ENCODE assay signal across 23 mouse cellular contexts in the genomic region with DNA sequence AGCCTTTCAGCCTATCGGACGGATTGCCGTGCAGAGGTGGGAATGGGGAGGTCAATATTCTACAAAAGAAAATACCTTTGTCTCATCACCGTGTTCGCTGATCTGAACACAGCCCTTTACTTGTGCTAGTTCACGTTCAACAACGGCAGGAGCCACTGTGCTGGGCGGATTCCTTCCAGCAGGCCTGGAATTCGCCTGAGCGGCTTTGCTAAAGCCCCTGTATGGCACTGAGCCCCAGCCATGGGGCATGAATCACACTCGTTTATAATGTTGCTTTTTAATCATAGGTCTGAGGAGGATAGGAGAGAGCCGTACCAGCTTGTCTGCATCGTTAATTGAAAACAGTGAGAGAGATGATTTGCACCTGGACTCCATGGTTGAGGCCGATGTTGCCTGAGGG. TPM values are rescaled to one million over a fixed set of nuclear protein-coding genes. Genes with fewer than 3 reads are reported as not detected.
DNase-seq lines count a peak whose midpoint lies in the region; ATAC-seq and TF ChIP-seq lines count a peak whose summit lies in the region.
"Had no signal": no experiment of that assay in that cellular context is flagged by ENCODE, and none has a peak within 500 bp of the region (broad histone marks: within the 10 kb centered on the region; RNA-seq: fewer than 3 reads in every experiment).

No protein-coding gene starts in this region.

- no peak overlapping the region for H3K4me3 ChIP-seq in kidney, embryonic 16.5 days (ENCODE audit: low read length)
- no peak overlapping the region for H3K4me3 ChIP-seq in embryonic fibroblast, embryonic 13.5 days (ENCODE audit: insufficient read depth, low read length)
- H3K4me3 ChIP-seq in hindbrain, embryonic 11.5 days (ENCODE audit: low read depth, low read length) = no peak overlapping the region
- no peak overlapping the region for H3K4me3 ChIP-seq in layer of hippocampus, adult 2 months
- H3K4me3 ChIP-seq: forebrain, embryonic 10.5 days; gastrocnemius, adult 2 months; liver, embryonic 13.5 days; lung, embryonic 15.5 days; midbrain, embryonic 13.5 days; neural tube, embryonic 13.5 days had no signal

- ATAC-seq in kidney, embryonic 16.5 days (ENCODE audit: low FRiP score, low TSS enrichment) = no peak
- no peak for ATAC-seq in hindbrain, embryonic 11.5 days (ENCODE audit: low FRiP score)
- ATAC-seq in activated CD4-positive, CD25-positive, alpha-beta regulatory T cell, adult 4 months = no peak
- ATAC-seq: hindbrain, embryonic 16.5 days; intestine, embryonic 16.5 days; midbrain, embryonic 13.5 days had no signal

- H3K4me1 ChIP-seq in kidney, embryonic 16.5 days (ENCODE audit: insufficient read depth, low read length) = peaks cover 8% of the 10 kb centered on the region; the same call in 1 of the 2 replicates
- H3K4me1 ChIP-seq in embryonic fibroblast, embryonic 13.5 days (ENCODE audit: control insufficient read depth, insufficient read depth, low read length) = peaks cover 11% of the 10 kb centered on the region
- H3K4me1 ChIP-seq in hindbrain, embryonic 11.5 days (replicated peaks; ENCODE audit: control insufficient read depth, insufficient read depth, low read length) = no peaks in the 10 kb centered on the region

- H3K27me3 ChIP-seq in kidney, embryonic 16.5 days (ENCODE audit: insufficient read depth, low read length) = no peaks in the 10 kb centered on the region
- no peaks in the 10 kb centered on the region for H3K27me3 ChIP-seq in hindbrain, embryonic 11.5 days (ENCODE audit: control insufficient read depth, insufficient read depth, low read length)
- H3K27me3 ChIP-seq: CH12.LX; lung, embryonic 15.5 days had no signal

- TF ChIP-seq CTCF in embryonic fibroblast, embryonic 13.5 days (IDR thresholded peaks at IDR 0.05; ENCODE audit: borderline replicate concordance, insufficient read depth, low read length) = no peak
- no peak for TF ChIP-seq CTCF in layer of hippocampus, adult 2 months (conservative IDR thresholded peaks at IDR 0.05)

- TF ChIP-seq POLR2A in embryonic fibroblast, embryonic 13.5 days (IDR thresholded peaks at IDR 0.05; ENCODE audit: low read depth, low read length) = no peak

- H3K9ac ChIP-seq in kidney, embryonic 16.5 days (replicated peaks; ENCODE audit: low read length) = 0 out of 2 replicates have a peak overlapping the region, but pooled peaks have one; percentile 6
- no peak overlapping the region for H3K9ac ChIP-seq in hindbrain, embryonic 11.5 days (ENCODE audit: low read depth, low read length)
- H3K9ac ChIP-seq: liver, embryonic 13.5 days; lung, embryonic 15.5 days; midbrain, embryonic 13.5 days; neural tube, embryonic 13.5 days had no signal

- H3K4me2 ChIP-seq in kidney, embryonic 16.5 days (replicated peaks; ENCODE audit: low read depth, low read length) = no peak overlapping the region
- no peak overlapping the region for H3K4me2 ChIP-seq in hindbrain, embryonic 11.5 days (replicated peaks; ENCODE audit: low read depth, low read length)
- H3K4me2 ChIP-seq: heart, embryonic 11.5 days; liver, embryonic 13.5 days; lung, embryonic 15.5 days; midbrain, embryonic 13.5 days; neural tube, embryonic 13.5 days had no signal

- DNase-seq in kidney, postnatal 25 days = no peak
- DNase-seq in 3T3-L1 (ENCODE audit: low read depth, low spot score) = peak; percentile 61
- DNase-seq in R1 (ENCODE audit: low read depth, low spot score) = peak; percentile 68
- DNase-seq in hindbrain, embryonic 11.5 days (ENCODE audit: low spot score) = no peak
- DNase-seq in layer of hippocampus, adult 2 months (ENCODE audit: low spot score in 2 of 2) = no peak
- DNase-seq: cerebellum, adult 2 months; gastrocnemius, adult 2 months; left cerebral cortex, postnatal 4 days; liver, embryonic 13.5 days; right cerebral cortex, adult 18-20 months; thymus, postnatal 36 days had no signal

- no peaks in the 10 kb centered on the region for H3K36me3 ChIP-seq in kidney, embryonic 16.5 days (ENCODE audit: insufficient read depth, low read length)
- H3K36me3 ChIP-seq in hindbrain, embryonic 11.5 days (ENCODE audit: control insufficient read depth, insufficient read depth, low read length) = no peaks in the 10 kb centered on the region
- H3K36me3 ChIP-seq: forebrain, embryonic 10.5 days; liver, embryonic 13.5 days; lung, embryonic 15.5 days; midbrain, embryonic 13.5 days; neural tube, embryonic 13.5 days had no signal

- no peaks in the 10 kb centered on the region for H3K9me3 ChIP-seq in kidney, embryonic 16.5 days (ENCODE audit: low read length)
- H3K9me3 ChIP-seq in hindbrain, embryonic 11.5 days (ENCODE audit: control insufficient read depth, low read length) = no peaks in the 10 kb centered on the region
- H3K9me3 ChIP-seq: forebrain, embryonic 10.5 days; liver, embryonic 13.5 days; lung, embryonic 15.5 days; midbrain, embryonic 13.5 days; neural tube, embryonic 13.5 days had no signal

- WGBS in kidney, embryonic 16.5 days = 74% methylated on average over 14 of the region's 14 CpGs
- 80% methylated on average over 14 of the region's 14 CpGs for WGBS in hindbrain, embryonic 11.5 days

- no peak overlapping the region for H3K27ac ChIP-seq in kidney, embryonic 16.5 days (ENCODE audit: low read length)
- H3K27ac ChIP-seq in embryonic fibroblast, embryonic 13.5 days (ENCODE audit: insufficient read depth, low read length) = peak overlapping the region; percentile 84
- H3K27ac ChIP-seq in hindbrain, embryonic 11.5 days (ENCODE audit: low read depth, low read length) = no peak overlapping the region
- H3K27ac ChIP-seq in layer of hippocampus, adult 2 months = no peak overlapping the region
- H3K27ac ChIP-seq: gastrocnemius, adult 2 months; kidney, postnatal 0 days; liver, embryonic 13.5 days; lung, embryonic 15.5 days; midbrain, embryonic 13.5 days; neural tube, embryonic 13.5 days had no signal

RNA-seq across cellular contexts. Expression of a gene that starts 5.1 kb away (rescaled TPM):
- polyA plus RNA-seq in kidney, embryonic 16.5 days (2015; fragmentation: Nextera tagmentation; extraction: Ambion mirVana) = 62.1 and 65.9 TPM in 2 replicates
- polyA plus RNA-seq in embryonic fibroblast, embryonic 13.5 days (2011; ENCODE audit: insufficient read length, low read depth, missing spikeins) = 125 and 128 TPM in 2 replicates
- 92.6 TPM in 2 replicates for polyA plus RNA-seq in hindbrain, embryonic 11.5 days (2014; fragmentation: Nextera tagmentation; extraction: Ambion mirVana)
- 10 to 100 TPM; 63.8 to 70.4 TPM for total RNA-seq in layer of hippocampus, adult 2 months (2021)
- 10 to 100 TPM; 31.4 to 40.6 TPM for polyA plus RNA-seq in activated CD4-positive, CD25-positive, alpha-beta regulatory T cell, adult 4 months (2017; shearing (Covaris generic))

RNA-seq across cellular contexts. Expression of a gene that starts 6.4 kb away (rescaled TPM):
- 14.2 and 14.6 TPM in 2 replicates for polyA plus RNA-seq in kidney, embryonic 16.5 days (2015; fragmentation: Nextera tagmentation; extraction: Ambion mirVana)
- polyA plus RNA-seq in embryonic fibroblast, embryonic 13.5 days (2011; ENCODE audit: insufficient read length, low read depth, missing spikeins) = 7.3 and 9.3 TPM in 2 replicates
- 4.4 and 5.0 TPM in 2 replicates for polyA plus RNA-seq in hindbrain, embryonic 11.5 days (2014; fragmentation: Nextera tagmentation; extraction: Ambion mirVana)
- 10 to 100 TPM; 36.0 to 38.5 TPM for total RNA-seq in layer of hippocampus, adult 2 months (2021)
- polyA plus RNA-seq in activated CD4-positive, CD25-positive, alpha-beta regulatory T cell, adult 4 months (2017; shearing (Covaris generic)) = not detected

Comparison
In these comparisons a context has a peak if more than half of its experiments do, and no peak if none do; other contexts are left out.
1. DNase-seq: peak in 3T3-L1 (single experiment) and R1 (single experiment); none in kidney, postnatal 25 days (0 of 2), hindbrain, embryonic 11.5 days (single experiment) and layer of hippocampus, adult 2 months (0 of 2).